Mouse (Mus musculus) liver, postnatal 0 days (tissue): ENCODE data around the gene Bad. TPM values are rescaled to one million over a fixed set of nuclear protein-coding genes. Genes with fewer than 3 reads are reported as not detected.

Source experiments
- ATAC-seq: fragments of 200-750 bp; cut with Nextera tagmentation; 2 replicates; pipeline ENCODE4 v1.8.0; 2017; ENCODE audit warnings: mild to moderate bottlenecking, moderate library complexity
- DNase-seq: peaks from one replicate; pipeline ENCODE4 v3.0.0-alpha.2; 2016
- H3K27ac ChIP-seq: fragments of 300-500 bp; sonication (generic); 2 replicates; pipeline ENCODE4 v1.5.1; 2014; ENCODE audit warnings: antibody characterized with exemption, moderate library complexity, mild to moderate bottlenecking, low read depth
- H3K27me3 ChIP-seq: fragments of 300-500 bp; sonication (generic); 2 replicates; pipeline ENCODE4 v1.6.1; 2014; ENCODE audit warnings: low read length, control low read depth, mixed read lengths; ENCODE audit not compliant: insufficient read depth
- H3K36me3 ChIP-seq: fragments of 300-500 bp; sonication (generic); replicated peaks from 2 replicates; pipeline ENCODE4 v1.6.1; 2014; ENCODE audit warnings: mild to moderate bottlenecking, control low read depth, low read length, moderate library complexity, mixed read lengths; ENCODE audit not compliant: insufficient read depth
- H3K4me1 ChIP-seq: fragments of 300-500 bp; sonication (generic); 2 replicates; pipeline ENCODE4 v1.6.1; 2014; ENCODE audit warnings: antibody characterized with exemption, mild to moderate bottlenecking, control low read depth; ENCODE audit not compliant: insufficient read depth
- H3K4me2 ChIP-seq: fragments of 300-500 bp; sonication (generic); 2 replicates; pipeline ENCODE4 v1.6.1; 2014; ENCODE audit warnings: low read depth, mild to moderate bottlenecking, low read length, moderate library complexity, mixed read lengths
- H3K4me3 ChIP-seq: fragments of 300-500 bp; sonication (generic); 2 replicates; pipeline ENCODE4 v1.5.1; 2014; ENCODE audit warnings: low read depth, low read length
- H3K9ac ChIP-seq: fragments of 300-500 bp; sonication (generic); replicated peaks from 2 replicates; pipeline ENCODE4 v1.6.1; 2014; ENCODE audit warnings: mild to moderate bottlenecking, moderate library complexity
- H3K9me3 ChIP-seq: fragments of 300-500 bp; sonication (generic); 2 replicates; pipeline ENCODE4 v1.6.1; 2016; ENCODE audit warnings: mild to moderate bottlenecking, control low read depth, low read length, mixed read lengths
- CTCF ChIP-seq: sonication (generic); IDR thresholded peaks from 2 replicates; pipeline ENCODE4 v1.5.1; 2016; ENCODE audit warnings: antibody characterized with exemption, low read depth
- EP300 ChIP-seq: IDR thresholded peaks from 2 replicates; pipeline ENCODE4 v1.6.1; 2016; ENCODE audit warnings: antibody characterized with exemption, low read depth, mild to moderate bottlenecking
- WGBS: fragments of 180-500 bp; shearing (Covaris S2); extraction: QIAGEN DNeasy Blood & Tissue Kit; methylation state at CpG from one replicate; pipeline ENCODE4 v1.1.7; 2014; ENCODE audit not compliant: insufficient replicate concordance; 5-methylcytosine and 5-hydroxymethylcytosine counted together
- polyA plus RNA-seq: library from polyadenylated mRNA; unstranded; fragments of >200 nt; fragmentation: Nextera tagmentation; extraction: Ambion mirVana; gene quantifications from 2 replicates; pipeline ENCODE4 v1.2.1, GENCODE M21; 2015

Bad gene
- polyA plus RNA-seq, 1 experiment from 2014 or later = 30.6 TPM

DNA sequence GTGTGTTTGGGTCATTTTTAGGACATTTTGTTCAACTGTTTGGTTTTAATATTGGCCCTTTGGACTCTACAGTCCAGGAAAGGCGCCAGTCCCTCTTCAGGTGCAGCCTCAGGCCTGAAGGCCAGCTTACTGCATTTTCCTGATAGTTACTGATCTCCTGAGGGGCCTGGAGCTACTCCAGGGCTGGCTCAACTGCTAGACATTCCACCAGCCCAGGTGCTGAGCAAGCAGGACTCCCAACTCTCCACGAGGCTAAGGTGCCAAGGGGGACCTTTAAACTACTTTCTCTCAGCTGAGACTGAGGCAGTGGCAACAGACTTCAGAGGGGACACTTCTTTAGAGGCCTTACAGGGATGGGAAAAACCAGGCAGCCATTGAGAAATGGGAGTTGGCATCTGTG, 36.8 kb upstream of the Bad start:
- H3K36me3 ChIP-seq = peaks cover 21% of the 10 kb centered on the region
- H3K27ac ChIP-seq = 0 out of 2 replicates have a peak overlapping the region, but pooled peaks have one; percentile 12
- no peaks in the 10 kb centered on the region for H3K9me3 ChIP-seq
- ATAC-seq (no peak), DNase-seq (no peak)
- peaks cover 12% of the 10 kb centered on the region for H3K4me1 ChIP-seq
- no peak overlapping the region for H3K4me3 ChIP-seq
- no peaks in the 10 kb centered on the region for H3K27me3 ChIP-seq
- no peak overlapping the region for H3K9ac ChIP-seq
- no peak overlapping the region for H3K4me2 ChIP-seq
- 63% methylated on average over 2 of the region's 2 CpGs for WGBS
- no peak for TF ChIP-seq CTCF
- TF ChIP-seq EP300 = no peak

DNA sequence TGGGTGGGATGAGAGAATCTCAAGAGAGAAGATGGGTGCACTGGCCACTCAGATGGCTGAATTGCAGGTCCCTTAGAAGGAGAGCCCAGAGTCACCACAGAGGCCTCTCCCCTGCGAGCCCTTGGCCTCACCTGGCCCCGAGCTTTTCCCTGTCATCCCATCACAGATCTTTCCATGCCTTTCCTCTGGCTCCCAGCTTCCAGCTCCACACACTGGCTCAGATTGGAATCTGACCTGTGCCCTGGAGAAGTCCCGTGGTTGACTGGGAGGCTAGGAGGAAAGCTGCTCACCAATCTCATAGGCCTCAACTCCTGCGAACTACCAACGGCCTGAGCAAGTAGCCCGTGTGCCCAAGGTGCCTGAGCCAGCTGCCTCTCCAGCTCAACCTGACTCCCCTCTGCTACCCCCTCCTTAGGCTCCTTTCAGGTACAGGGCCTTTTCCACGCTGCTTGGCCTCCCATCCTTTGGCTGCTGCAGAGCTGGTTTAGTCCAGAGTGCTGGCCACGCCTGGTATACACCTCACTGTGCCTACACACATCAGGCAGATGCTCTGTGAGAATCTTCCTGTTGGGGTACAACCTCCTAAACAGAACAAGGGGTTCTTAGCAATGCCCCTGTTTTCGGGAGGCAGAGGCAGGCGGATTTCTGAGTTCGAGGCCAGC, 36.0 kb upstream of the Bad start:
- Histone ChIP-seq H3K4me3 (no peak overlapping the region), H3K9me3 (no peaks in the 10 kb centered on the region), H3K9ac (no peak overlapping the region; the same call in 1 of the 2 replicates), H3K4me2 (no peak overlapping the region), H3K4me1 (peaks cover 12% of the 10 kb centered on the region), H3K27ac (no peak overlapping the region), H3K27me3 (no peaks in the 10 kb centered on the region), H3K36me3 (peaks cover 21% of the 10 kb centered on the region)
- TF ChIP-seq CTCF (no peak), EP300 (no peak)
- WGBS = 87% methylated on average over 11 of the region's 11 CpGs
- ATAC-seq (no peak), DNase-seq (no peak)

DNA sequence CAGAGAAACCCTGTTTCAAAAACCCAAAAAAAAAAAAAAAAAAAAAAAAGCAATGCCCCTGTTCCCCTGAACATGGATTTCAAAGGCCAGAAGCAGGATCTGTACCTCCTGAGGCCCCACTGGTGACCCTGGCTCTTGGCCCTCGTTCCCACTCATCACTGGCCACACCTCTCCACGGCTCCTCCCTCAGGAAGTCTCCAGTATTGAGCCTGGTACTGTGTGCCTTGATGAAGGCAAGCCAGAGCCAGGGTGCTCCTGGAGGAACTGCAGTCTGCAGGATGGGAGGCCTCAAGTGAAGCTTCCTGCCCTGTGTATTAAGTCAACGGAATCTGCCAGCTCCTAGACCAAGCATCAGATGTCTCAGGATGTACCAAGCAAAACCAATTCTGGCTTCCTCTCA, 35.5 kb upstream of the Bad start:
- 76% methylated on average over 3 of the region's 3 CpGs for WGBS
- DNase-seq = no peak
- peaks cover 15% of the 10 kb centered on the region for H3K4me1 ChIP-seq
- H3K9me3 ChIP-seq = no peaks in the 10 kb centered on the region
- no peak overlapping the region for H3K27ac ChIP-seq
- H3K4me3 ChIP-seq = no peak overlapping the region
- peak overlapping the region; percentile 4; the same call in 1 of the 2 replicates for H3K4me2 ChIP-seq
- H3K36me3 ChIP-seq = peaks cover 23% of the 10 kb centered on the region
- TF ChIP-seq EP300 (no peak), CTCF (no peak)
- no peak overlapping the region; the same call in 1 of the 2 replicates for H3K9ac ChIP-seq
- ATAC-seq = no peak
- no peaks in the 10 kb centered on the region for H3K27me3 ChIP-seq

DNA sequence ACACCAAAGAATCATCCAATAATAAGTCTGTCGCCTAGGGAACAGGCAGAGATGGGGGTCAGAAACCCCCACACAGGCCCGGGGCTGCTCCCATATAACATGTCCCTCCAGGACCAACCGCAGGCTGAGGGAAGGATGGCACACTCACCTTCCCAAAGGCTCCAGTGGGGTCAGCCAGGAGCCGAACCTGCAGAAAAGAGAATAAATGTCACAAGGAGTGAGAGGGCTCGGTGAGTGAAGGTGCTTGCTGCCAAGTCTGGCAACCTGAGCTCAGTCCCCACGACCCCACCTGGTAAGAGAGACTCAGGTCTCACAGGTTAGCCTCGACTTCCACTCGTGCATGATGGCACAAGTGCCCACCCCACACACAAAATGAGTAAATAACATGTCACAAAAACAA, 34.6 kb upstream of the Bad start:
- H3K36me3 ChIP-seq = peaks cover 32% of the 10 kb centered on the region
- 0 out of 2 replicates have a peak overlapping the region, but pooled peaks have one; percentile 6 for H3K27ac ChIP-seq
- no peaks in the 10 kb centered on the region for H3K27me3 ChIP-seq
- H3K4me2 ChIP-seq = peak overlapping the region; percentile 87
- ATAC-seq = no peak
- TF ChIP-seq CTCF = no peak
- no peak for TF ChIP-seq EP300
- DNase-seq = no peak
- H3K9me3 ChIP-seq = no peaks in the 10 kb centered on the region
- peak overlapping the region; percentile 70 for H3K4me3 ChIP-seq
- peaks cover 18% of the 10 kb centered on the region for H3K4me1 ChIP-seq
- WGBS = 86% methylated on average over 8 of the region's 8 CpGs
- H3K9ac ChIP-seq = peak overlapping the region; percentile 73; the same call in 1 of the 2 replicates

- peak; percentile 29 for DNase-seq
Observed at GRCm38 (mm10) chr19:6907811-6908540, 33.7 kb upstream of the Bad start.

GRCm38 (mm10) chr19:6909021-6909420, 32.6 kb upstream of the Bad start:
- H3K4me2 ChIP-seq = peak overlapping the region; percentile 87
- H3K9me3 ChIP-seq = no peaks in the 10 kb centered on the region
- peaks cover 51% of the 10 kb centered on the region for H3K36me3 ChIP-seq
- no peak for DNase-seq
- 6% methylated on average over 11 of the region's 11 CpGs for WGBS
- ATAC-seq = no peak
- no peak for TF ChIP-seq EP300
- no peak for TF ChIP-seq CTCF
- peak overlapping the region; percentile 70 for H3K4me3 ChIP-seq
- H3K9ac ChIP-seq = peak overlapping the region; percentile 73
- H3K27ac ChIP-seq = peak overlapping the region; percentile 98
- H3K4me1 ChIP-seq = peaks cover 18% of the 10 kb centered on the region
- H3K27me3 ChIP-seq = no peaks in the 10 kb centered on the region

More at GRCm38 (mm10) chr19:6907811-6908540, 33.7 kb upstream of the Bad start:
- peak overlapping the region; percentile 87 for H3K4me2 ChIP-seq
- peak overlapping the region; percentile 73 for H3K9ac ChIP-seq
- H3K9me3 ChIP-seq = no peaks in the 10 kb centered on the region
- H3K27me3 ChIP-seq = no peaks in the 10 kb centered on the region
- H3K4me1 ChIP-seq = peaks cover 18% of the 10 kb centered on the region
- TF ChIP-seq EP300 (no peak), CTCF (peak; percentile 44)
- 58% methylated on average over 7 of the region's 7 CpGs for WGBS
- peak; percentile 32 for ATAC-seq
- H3K4me3 ChIP-seq = peak overlapping the region; percentile 70
- H3K27ac ChIP-seq = peak overlapping the region; percentile 98
- peaks cover 41% of the 10 kb centered on the region for H3K36me3 ChIP-seq
